Mouse (Mus musculus) hindbrain, embryonic 16.5 days (tissue): Measurements from ENCODE around the gene Prpf4b. TPM values are rescaled to one million over a fixed set of nuclear protein-coding genes. Genes with fewer than 3 reads are reported as not detected.
"Not testable (repeated sequence)": the region's sequence is repeated elsewhere in the genome, so short reads cannot be mapped to it uniquely, and the experiment has no call there.

ENCODE experiments used
- ATAC-seq: fragments of 200-750 bp; cut with Nextera tagmentation; 2 replicates; pipeline ENCODE4 v1.8.0; 2017; ENCODE audit warnings: moderate TSS enrichment, moderate library complexity
- H3K27ac ChIP-seq: fragments of 300-500 bp; sonication (generic); 2 replicates; pipeline ENCODE4 v1.5.1; 2014; ENCODE audit warnings: low read depth, mild to moderate bottlenecking, control low read depth, low read length, moderate library complexity
- H3K27me3 ChIP-seq: fragments of 300-500 bp; sonication (generic); replicated peaks from 2 replicates; pipeline ENCODE4 v1.6.1; 2014; ENCODE audit warnings: low read length; ENCODE audit not compliant: control insufficient read depth, insufficient read depth
- H3K36me3 ChIP-seq: fragments of 300-500 bp; sonication (generic); 2 replicates; pipeline ENCODE4 v1.6.1; 2014; ENCODE audit warnings: mild to moderate bottlenecking, low read length, moderate library complexity, mixed read lengths; ENCODE audit not compliant: control insufficient read depth, insufficient read depth
- H3K4me1 ChIP-seq: fragments of 300-500 bp; sonication (generic); 2 replicates; pipeline ENCODE4 v1.6.1; 2014; ENCODE audit warnings: low read depth, low read length; ENCODE audit not compliant: control insufficient read depth, insufficient read depth
- H3K4me2 ChIP-seq: fragments of 300-500 bp; sonication (generic); 2 replicates; pipeline ENCODE4 v1.6.1; 2014; ENCODE audit warnings: mild to moderate bottlenecking, low read length, control low read depth, moderate library complexity
- H3K4me3 ChIP-seq: fragments of 300-500 bp; sonication (generic); 2 replicates; pipeline ENCODE4 v1.5.1; 2014; ENCODE audit warnings: mild to moderate bottlenecking, low read length, control low read depth, moderate library complexity
- H3K9ac ChIP-seq: fragments of 300-500 bp; sonication (generic); 2 replicates; pipeline ENCODE4 v1.6.1; 2014; ENCODE audit warnings: low read depth, mild to moderate bottlenecking, control low read depth, low read length, moderate library complexity
- H3K9me3 ChIP-seq: fragments of 300-500 bp; sonication (generic); 2 replicates; pipeline ENCODE4 v1.6.1; 2014; ENCODE audit warnings: mild to moderate bottlenecking, low read length, moderate library complexity; ENCODE audit not compliant: control insufficient read depth
- WGBS: fragments of 180-500 bp; shearing (Covaris S2); extraction: QIAGEN DNeasy Blood & Tissue Kit; methylation state at CpG from one replicate; pipeline ENCODE4 v1.1.7; 2014; 5-methylcytosine and 5-hydroxymethylcytosine counted together
- polyA plus RNA-seq: library from polyadenylated mRNA; unstranded; fragments of >200 nt; fragmentation: Nextera tagmentation; extraction: Ambion mirVana; gene quantifications from 2 replicates; pipeline ENCODE4 v1.2.1, GENCODE M21; 2015

Gene Prpf4b
- polyA plus RNA-seq, 1 experiment from 2014 or later = 51.4 TPM

DNA sequence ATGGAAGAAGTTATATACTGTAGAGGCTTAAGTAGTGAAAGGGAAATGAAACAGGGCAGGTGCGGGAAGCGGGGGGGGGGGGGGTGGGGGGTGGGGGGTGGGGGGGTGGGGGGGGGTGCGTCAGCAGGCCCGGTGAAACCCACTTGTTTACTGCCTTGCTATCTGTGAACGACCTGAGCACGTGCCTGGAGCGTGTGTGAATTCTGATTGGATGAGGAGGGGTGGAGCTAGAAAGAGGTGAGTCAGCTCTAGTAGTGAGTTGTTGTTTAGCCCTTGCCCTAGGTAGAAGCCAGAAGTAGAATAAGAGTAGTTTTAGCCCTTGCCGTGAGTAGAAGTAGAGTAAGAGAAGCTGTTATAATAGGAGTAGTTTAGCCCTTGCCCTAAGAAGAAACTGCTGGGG, 13.9 kb upstream of the Prpf4b start:
- not testable (repeated sequence) for H3K4me2 ChIP-seq, H3K9me3 ChIP-seq, H3K27me3 ChIP-seq, H3K4me3 ChIP-seq, H3K9ac ChIP-seq, H3K27ac ChIP-seq, ATAC-seq, H3K4me1 ChIP-seq, H3K36me3 ChIP-seq
- WGBS = 59% methylated on average over 7 of the region's 8 CpGs

DNA sequence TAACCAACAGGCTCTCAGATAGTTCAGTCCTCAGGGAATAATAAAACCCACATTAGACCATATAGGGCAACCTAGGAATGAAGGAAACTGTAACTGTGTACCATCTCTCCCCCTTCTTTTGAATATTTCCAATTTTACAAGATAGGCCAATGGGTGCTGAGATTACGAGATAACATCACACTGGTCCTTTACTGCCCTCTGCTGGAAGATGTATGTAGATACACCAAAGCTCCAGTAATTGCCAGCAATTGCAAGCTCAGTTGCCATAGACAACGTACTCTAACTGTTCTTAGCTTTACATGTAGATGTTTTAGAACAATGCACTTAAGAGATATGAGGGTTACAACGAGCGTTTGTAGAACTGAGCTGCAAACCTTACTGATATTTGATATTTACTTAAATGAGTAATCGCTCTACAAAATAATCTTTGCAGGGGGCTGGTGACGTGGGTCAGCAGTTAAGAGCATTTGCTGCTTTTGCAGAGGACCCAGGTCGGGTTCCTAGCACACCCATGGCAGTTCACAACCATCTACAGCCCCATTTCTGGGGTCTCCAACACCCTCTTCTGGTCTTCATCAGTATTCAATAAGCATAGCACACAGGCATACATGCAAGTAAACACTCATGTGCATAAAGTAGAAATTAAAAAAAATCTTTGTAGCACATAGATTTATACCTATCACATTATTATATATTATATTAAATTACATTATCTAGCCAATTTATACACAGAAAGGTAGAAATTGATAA, 10.5 kb upstream of the Prpf4b start:
- peak; percentile 91 for ATAC-seq
- WGBS = 38% methylated on average over 7 of the region's 7 CpGs
- Histone ChIP-seq H3K27me3 (no peaks in the 10 kb centered on the region), H3K9me3 (no peaks in the 10 kb centered on the region), H3K27ac (no peak overlapping the region), H3K4me3 (no peak overlapping the region), H3K9ac (no peak overlapping the region), H3K4me1 (no peaks in the 10 kb centered on the region), H3K36me3 (no peaks in the 10 kb centered on the region), H3K4me2 (no peak overlapping the region)

DNA sequence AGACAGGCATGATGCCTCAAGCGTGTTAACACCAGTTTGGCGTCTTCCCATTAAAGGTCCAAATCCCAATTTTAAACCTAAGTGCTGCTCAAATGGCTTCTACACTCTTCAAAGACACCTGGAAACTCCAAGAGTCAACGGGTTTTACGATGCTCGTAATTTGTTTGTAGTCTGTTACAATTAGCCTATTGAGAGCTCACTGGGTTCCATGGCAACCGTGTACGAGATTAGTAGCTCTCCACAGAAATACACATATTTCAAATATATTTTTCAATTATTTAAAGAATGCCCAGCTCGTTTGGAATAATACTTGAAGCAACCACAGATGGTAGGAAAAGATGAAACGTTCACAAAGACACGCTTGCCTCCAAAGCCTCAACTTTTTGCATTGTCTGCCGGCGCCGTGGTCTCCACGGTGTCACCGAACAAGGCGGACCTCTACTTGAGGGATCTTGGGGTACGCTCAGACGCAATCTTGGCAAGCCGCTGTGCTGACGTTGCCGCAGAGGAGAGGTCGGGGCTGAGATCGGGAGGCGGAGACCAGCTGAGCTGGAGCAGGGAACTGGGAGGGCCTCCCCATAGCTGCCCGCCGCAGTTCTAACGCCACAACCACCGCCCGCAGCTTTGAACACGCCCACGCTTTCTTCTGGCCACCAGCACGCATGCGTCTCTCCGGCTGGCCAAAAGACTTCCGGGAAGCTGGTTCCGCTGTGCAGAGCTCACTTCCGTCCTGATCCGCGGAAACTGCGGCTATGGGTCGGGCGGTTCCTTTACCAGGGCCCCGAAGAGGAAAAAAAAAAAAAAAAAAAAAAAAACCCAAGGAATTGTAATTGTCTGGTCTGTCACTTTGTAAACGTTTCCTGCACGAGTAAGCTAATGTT, 1.1 kb upstream of the Prpf4b start:
- Histone ChIP-seq H3K4me3 (peak overlapping the region; percentile 96), H3K4me2 (peak overlapping the region; percentile 74), H3K9ac (peak overlapping the region; percentile 76), H3K27ac (peak overlapping the region; percentile 96), H3K36me3 (no peaks in the 10 kb centered on the region), H3K9me3 (no peaks in the 10 kb centered on the region), H3K27me3 (no peaks in the 10 kb centered on the region), H3K4me1 (peaks cover 19% of the 10 kb centered on the region)
- WGBS = 2% methylated on average over 44 of the region's 45 CpGs
- peak; percentile 95 for ATAC-seq

DNA sequence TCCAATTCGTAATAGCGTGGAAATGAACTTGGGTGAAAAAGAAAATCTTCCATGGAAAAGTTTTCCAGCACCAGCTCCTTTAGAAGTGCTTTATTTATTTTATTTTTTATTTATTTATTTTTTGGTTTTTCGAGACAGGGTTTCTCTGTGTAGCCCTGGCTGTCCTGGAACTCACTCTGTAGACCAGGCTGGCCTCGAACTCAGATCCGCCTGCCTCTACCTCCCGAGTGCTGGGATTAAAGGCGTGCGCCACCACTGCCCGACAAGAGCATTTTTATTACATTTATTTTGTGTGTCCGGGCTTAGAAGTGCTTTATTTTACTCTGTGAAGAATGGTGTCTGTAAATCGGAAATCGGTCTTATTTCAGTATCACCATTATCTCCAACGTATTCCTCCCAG, 366 bp upstream of the Prpf4b start:
- not testable (repeated sequence) for H3K36me3 ChIP-seq, H3K9me3 ChIP-seq, H3K27me3 ChIP-seq
- Histone ChIP-seq H3K9ac (peak overlapping the region; percentile 93), H3K27ac (peak overlapping the region; percentile 96), H3K4me3 (peak overlapping the region; percentile 96), H3K4me2 (peak overlapping the region; percentile 74), H3K4me1 (peaks cover 19% of the 10 kb centered on the region)
- 18% methylated on average over 13 of the region's 13 CpGs for WGBS
- peak; percentile 12; the same call in 1 of the 2 replicates for ATAC-seq

DNA sequence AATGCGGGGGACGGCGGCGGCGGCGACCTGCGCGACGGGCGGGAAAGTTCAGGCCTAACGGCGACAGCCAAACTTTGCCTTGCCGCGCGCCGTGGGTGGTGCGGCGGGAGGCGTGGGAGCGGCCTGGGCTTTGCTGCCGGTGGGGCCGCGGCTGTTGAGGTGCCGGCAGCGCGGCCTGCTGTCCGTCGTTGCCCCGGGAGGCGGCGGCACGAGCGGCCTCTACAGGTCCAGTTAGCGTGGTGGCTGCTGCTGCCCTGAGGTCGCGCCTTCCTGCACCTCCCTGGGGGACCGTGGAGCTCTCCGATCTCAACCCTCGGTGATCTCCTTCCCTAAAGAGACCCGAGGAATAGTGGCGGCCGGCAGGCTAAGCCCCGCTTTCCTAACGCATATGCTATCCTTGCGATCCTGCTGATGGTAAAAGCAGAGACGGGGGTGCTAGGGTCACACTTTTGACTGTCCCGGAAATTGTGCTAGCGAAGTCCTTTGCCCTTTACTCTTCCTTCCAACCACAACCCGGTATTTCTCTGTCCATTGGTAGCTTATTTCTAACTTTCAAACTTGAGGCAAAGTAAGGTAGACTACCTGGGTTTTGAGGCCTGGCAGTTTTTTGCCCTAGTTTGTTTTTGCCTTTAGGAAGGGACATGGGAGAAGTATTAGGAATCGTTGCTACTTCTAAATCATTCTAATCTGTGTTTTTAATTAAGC, 791 bp downstream of the Prpf4b start:
- under 1% methylated on average over 33 of the region's 50 CpGs for WGBS
- peak overlapping the region; percentile 93 for H3K9ac ChIP-seq
- H3K9me3 ChIP-seq = no peaks in the 10 kb centered on the region
- H3K27me3 ChIP-seq = no peaks in the 10 kb centered on the region
- peak; percentile 13 for ATAC-seq
- H3K4me1 ChIP-seq = peaks cover 19% of the 10 kb centered on the region
- H3K36me3 ChIP-seq = no peaks in the 10 kb centered on the region
- H3K4me3 ChIP-seq = peak overlapping the region; percentile 96
- H3K4me2 ChIP-seq = peak overlapping the region; percentile 74
- H3K27ac ChIP-seq = peak overlapping the region; percentile 96

DNA sequence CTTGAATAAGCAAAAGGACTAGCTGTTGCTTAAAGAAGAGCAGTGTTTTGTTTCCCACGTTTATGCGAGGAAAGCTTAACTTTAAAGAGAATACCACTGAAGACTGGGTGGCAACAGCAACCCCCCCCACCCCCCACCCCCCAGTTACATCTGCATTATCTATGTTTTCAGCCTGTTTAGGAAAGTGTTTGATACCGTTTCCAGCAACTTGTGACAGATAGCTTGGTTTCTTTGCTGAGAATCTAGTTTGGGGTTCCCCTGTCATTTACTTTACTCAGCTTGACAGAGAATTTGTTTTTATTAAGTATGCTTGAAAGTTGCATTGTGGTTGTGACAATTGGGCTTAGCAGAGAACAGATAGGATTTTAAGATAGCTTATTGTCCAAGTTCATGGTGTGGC, 1.4 kb downstream of the Prpf4b start:
- Histone ChIP-seq H3K36me3 (no peaks in the 10 kb centered on the region), H3K9ac (peak overlapping the region; percentile 93; the same call in 1 of the 2 replicates), H3K27me3 (no peaks in the 10 kb centered on the region), H3K4me2 (peak overlapping the region; percentile 74), H3K27ac (no peak overlapping the region), H3K4me3 (peak overlapping the region; percentile 96), H3K4me1 (peaks cover 19% of the 10 kb centered on the region), H3K9me3 (no peaks in the 10 kb centered on the region)
- no peak for ATAC-seq
- 14% methylated on average over 3 of the region's 3 CpGs for WGBS

DNA sequence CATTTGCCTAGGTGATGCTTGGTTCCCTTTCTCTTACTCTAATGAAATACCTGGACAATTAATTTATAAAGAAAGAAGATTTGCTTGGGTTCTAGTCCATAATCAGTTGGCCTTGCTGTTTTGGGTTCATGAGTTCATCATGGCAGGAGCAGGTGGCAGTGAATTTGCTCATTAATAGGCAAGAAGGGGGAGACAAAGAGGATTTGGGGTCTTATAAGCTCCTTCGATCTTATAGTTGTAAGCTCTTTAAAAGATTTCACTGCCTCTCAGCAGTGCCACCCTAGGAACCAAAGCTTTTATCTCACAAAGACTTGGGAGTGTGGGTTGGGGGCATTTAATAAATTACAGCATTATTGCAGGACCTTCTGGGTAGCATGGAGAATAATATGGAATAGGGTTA, 17.8 kb downstream of the Prpf4b start:
- Histone ChIP-seq H3K4me2 (no peak overlapping the region), H3K27ac (no peak overlapping the region), H3K9me3 (no peaks in the 10 kb centered on the region), H3K4me1 (no peaks in the 10 kb centered on the region), H3K4me3 (no peak overlapping the region), H3K27me3 (no peaks in the 10 kb centered on the region), H3K9ac (no peak overlapping the region), H3K36me3 (peaks cover 49% of the 10 kb centered on the region)
- 70% methylated on average over 1 of the region's 1 CpGs for WGBS
- no peak for ATAC-seq

DNA sequence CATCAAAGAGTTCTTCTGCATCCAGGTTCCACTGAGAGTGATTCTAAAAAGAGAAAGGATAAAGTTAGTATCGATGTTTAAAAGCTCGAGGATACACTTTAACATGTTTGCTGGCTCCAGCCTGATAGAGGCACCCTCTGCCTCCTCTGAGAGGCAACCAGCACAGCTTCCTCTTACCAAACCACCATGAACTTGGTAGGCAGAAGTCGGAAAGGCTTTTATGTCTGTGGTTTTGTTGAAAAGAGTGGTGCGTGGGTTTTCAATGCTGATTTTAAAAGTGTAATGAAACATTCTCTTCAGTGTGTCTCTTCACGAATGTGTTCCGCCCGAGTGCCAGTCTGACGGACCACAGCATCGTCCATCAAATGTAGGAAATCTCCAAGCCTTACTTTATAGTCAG, 39.5 kb downstream of the Prpf4b start:
- H3K4me1 ChIP-seq = no peaks in the 10 kb centered on the region
- 78% methylated on average over 9 of the region's 9 CpGs for WGBS
- no peak overlapping the region for H3K27ac ChIP-seq
- H3K27me3 ChIP-seq = no peaks in the 10 kb centered on the region
- no peaks in the 10 kb centered on the region for H3K9me3 ChIP-seq
- no peak overlapping the region for H3K9ac ChIP-seq
- no peak overlapping the region for H3K4me2 ChIP-seq
- H3K36me3 ChIP-seq = no peaks in the 10 kb centered on the region
- no peak for ATAC-seq
- H3K4me3 ChIP-seq = no peak overlapping the region
